Mouse (Mus musculus) telencephalon, adult 2 months (tissue): ENCODE data around the gene Cpsf6.

Experiments used
- DNase-seq: peaks from one replicate; pipeline ENCODE4 v3.0.0-alpha.2; 2011; ENCODE audit warnings: low read depth, low spot score

Cpsf6 gene

GRCm38 (mm10) chr10:117414726-117415125, 34.9 kb upstream of the Cpsf6 start:
- DNase-seq = no peak

GRCm38 (mm10) chr10:117413562-117414527, 34.0 kb upstream of the Cpsf6 start:
- DNase-seq = no peak

DNA sequence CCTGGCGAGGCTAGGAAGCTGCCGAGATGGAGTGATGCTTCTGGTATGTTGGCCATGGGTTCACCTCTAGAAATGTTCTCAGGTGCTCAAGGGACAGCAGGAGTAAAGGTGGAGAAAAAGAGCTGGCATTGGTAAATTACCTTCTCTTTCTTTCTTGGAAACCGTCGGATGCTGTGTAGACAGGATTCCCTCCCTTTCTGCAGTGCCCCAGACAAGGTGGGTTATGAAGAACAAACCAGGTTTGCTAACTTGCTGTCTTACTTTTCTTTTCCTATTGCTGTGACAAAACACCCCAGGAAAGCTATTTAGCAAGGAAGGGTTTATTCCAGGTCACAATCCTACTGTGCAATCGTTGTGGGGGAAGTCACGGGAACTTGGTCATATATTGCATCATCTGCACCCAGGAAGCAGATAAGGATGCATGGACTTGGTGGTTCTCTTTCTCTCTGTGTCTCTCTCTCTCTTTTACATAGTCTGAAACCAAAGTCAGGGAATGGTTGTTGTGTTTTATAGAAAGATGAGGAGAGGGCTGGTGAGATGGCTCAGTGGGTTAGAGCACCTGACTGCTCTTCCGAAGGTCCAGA, 32.8 kb upstream of the Cpsf6 start:
- no peak for DNase-seq

GRCm38 (mm10) chr10:117411716-117412473, 32.1 kb upstream of the Cpsf6 start:
- DNase-seq = no peak

DNA sequence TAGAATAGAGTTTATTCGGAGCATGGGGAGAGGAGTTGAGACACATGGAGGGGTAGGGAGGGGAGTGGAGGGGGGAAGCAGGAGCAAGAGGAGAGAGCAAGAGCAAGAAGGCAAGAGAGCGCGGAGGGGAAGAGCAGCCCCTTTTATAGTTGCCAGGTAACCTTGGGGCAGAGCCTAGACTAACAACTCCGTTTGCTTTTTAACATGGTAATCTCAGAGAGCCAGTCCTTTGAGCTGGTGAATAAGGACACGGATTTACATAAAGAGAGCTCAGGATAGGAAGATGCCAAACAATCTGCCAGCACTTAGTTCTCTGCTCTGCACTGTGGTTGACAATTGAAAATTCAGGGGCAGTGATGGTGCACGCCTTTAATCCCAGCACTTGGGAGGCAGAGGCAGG, 31.3 kb upstream of the Cpsf6 start:
- DNase-seq = no peak

GRCm38 (mm10) chr10:117410481-117411048, 30.8 kb upstream of the Cpsf6 start:
- no peak for DNase-seq

- DNase-seq = no peak
Observed at GRCm38 (mm10) chr10:117409373-117410354, 29.8 kb upstream of the Cpsf6 start.

DNA sequence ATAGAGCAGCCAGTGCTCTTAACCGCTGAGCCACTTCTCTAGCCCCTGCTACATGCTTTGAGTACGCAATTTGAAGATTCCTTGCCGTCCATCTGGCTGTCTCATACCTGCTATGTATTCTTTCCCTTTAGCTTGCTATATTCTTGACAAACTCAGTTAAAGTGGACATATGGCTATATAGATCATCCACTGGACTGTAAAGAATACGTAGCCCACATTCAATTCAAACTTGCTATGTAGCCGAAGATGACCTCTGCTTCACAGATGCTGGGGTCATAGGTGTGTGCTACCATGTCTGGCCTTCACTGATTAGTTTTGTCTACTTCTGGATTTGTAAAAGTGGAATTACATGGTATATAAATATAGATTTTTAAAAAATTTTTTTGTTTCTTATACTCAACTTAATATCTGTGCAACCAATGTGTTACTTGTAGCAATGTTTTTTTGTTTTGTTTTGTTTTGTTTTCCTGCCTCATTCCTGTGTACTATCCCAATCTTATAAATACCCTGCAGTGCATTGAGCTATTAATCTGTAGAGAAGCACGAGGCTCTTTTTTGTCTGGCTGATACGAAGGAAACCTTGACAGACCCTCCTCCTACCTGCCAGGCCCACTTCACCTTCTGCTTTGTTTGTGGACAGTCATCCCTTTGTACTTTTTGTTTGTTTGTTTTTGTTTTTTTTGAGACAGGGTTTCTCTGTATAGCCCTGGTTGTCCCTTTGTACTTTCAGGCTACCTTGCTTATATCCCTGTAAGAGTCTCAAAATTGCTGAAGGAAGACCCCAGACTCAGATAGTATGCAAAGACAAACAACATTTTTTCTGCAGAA, 28.9 kb upstream of the Cpsf6 start:
- DNase-seq = no peak

DNA sequence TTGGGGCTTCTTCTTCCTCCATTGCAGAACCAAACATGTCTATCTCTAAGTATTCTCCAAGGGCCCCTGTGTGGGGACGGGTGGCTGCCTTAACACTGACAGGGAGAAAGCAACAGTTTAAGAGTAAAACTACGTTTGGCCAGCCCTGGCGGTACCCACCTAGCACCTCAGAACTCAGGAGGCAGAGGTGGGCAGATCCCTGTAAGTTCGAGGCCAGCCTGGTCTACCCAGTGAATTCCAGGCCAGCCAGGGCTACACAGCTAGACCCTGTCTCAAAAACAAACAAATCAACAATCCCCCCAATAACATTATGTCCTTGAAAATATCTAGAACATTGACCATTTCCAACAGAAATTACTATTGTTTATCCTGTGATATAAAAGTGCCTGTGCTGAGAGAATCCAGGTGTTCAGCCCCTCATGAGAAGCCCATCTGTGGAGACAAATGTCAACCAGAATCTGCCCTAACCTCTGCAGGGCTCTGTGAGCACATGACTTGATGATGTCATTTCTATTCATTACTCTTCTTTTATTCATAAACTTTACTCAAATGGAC, 28.0 kb upstream of the Cpsf6 start:
- DNase-seq = no peak

DNA sequence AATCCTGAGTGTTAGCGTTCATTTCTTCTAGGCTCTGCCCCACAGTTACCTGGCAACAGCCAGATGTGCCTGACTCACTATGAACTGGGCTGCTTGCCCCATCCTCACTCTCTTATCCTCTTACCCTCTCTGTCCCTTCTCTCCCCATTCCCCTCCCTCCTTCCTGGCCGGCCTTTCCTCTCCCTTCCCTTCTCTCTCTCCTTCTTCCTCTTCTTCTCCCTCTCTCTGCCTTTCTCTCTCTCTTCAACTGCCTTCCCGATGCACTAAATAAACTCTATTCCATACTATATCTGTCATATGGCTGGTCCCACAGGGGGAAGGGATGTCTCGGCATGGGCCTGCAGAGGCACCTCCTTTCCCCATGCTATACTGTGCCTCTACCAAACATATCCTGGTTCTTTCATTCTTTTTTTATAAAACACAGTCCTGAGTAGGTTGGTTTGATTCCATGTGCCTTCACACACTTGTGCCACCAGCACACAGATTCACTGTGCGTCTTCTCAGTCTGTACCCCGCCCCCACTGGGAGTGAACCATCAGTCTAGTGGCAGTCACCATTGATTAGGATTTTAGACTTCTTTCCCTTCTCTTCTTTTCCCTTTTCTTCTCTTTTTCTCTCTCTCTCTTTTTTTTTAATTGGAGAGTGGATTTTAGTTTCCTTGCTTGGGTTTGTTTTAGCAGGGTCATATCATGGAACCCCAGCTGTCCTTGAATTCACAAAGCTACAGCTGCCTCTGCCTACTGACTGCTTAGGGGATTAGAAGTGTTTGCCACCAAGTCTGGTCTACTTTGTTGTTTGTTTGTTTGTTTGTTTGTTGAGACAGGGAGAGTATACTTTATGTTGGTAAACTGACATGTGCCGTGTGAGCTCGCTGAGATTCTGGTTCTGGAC, 27.3 kb upstream of the Cpsf6 start:
- no peak for DNase-seq

DNA sequence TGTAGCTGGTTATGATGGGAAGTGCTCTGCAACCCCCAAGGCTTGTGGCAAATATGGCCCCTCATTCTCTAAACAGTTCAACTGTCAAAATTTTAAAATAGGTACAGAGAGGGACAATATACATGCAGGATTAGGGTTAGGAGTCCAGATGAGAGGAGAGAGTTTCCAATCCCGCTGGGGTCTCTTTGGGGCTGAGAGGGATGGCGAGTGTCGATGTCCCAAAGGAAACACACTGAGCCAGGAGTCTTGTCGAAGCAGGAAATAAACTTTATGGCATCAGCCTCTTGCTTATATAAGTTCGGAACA, 26.4 kb upstream of the Cpsf6 start:
- DNase-seq = no peak

DNA sequence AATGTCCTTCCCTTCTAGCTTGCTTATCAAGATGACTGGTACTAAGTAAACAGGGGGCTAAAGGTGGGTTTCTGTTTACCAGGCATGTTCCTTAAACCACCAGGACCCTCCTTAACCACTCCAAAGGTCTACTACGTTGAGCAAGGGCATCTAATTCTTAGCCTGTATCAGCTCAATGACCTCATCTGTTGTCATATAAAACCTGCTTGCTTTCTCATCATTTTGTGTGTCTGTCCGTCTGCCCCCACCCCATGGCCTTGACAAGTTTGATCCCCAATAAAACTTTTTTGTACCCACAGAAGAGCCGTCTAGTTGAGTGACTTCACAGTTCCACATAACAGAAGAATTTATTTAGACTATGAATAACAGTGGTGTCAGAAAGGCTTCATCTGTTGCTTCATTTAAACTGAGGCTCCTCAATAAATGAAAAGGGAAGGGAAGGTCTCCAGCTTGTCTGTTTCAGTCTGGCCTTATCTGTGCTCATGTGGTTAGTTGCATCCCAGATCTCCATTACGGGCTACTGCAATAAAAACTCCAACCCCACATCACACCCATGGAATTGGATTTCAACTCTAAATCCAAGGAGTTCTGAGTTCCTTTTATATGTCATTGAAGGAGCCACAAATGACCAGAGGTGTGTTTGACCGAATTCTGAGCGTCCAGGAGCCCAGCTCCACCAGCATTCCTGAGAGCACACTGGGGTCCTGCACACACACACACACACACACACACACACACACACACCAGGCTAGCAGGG, 25.9 kb upstream of the Cpsf6 start:
- no peak for DNase-seq

DNA sequence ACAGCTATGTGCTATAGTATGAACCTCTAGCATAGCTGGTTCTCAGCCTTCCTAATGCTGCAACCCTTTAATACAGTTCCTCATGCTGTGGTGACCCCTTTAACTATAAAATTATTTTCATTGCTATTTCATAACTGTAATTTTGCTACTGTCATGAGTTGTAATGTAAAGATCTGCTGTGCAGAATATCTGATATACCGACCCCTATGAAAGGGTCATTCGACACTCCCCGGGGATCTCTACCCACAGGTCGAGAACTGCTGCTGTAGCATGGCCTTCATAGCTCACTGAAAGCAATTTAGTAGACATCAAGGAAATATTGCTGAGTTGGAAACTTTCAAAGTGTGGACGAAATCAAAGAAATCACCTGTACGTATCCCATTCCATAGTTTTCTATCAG, 24.6 kb upstream of the Cpsf6 start:
- no peak for DNase-seq

DNA sequence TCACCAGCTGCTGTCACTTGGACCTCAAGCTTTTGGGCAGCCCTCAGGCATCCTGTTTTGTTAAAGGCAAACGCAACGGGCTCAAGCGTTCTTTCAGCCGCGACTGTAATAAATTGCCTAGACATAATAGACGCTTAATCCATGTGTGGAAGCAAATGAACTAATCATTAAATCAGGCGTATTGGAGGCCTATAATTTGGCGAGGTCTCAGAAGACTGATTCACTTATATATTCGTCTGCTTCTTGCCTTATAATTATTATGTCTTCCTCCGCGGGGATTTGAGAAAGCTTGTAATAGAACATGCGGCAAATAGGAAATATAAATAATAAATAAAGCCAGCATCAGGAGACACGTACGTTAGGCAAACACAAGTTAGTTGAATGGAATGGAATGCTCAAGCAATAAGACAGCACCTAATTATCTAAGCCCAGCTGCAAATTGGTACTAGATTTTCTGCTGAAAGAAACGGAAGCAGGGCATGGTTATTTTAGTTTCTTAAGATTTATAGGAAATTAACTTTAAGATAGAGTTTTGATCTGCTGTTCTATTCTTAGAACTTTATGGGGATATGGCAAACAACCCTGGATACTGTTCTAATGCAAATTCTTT, 23.6 kb upstream of the Cpsf6 start:
- DNase-seq = no peak

- DNase-seq = no peak
Observed at GRCm38 (mm10) chr10:117402403-117403333, 22.9 kb upstream of the Cpsf6 start.

GRCm38 (mm10) chr10:117401364-117401763, 21.5 kb upstream of the Cpsf6 start:
- DNase-seq = no peak
